Mouse (Mus musculus) lung, postnatal 14 days (tissue): Measurements from ENCODE around the gene Ube3b.

Experiments used
- DNase-seq: peaks from one replicate; pipeline ENCODE4 v3.0.0; 2021

The Ube3b gene

GRCm38 (mm10) chr5:114374409-114375213 lies 5.8 kb upstream of the Ube3b start:
- peak; percentile 42 for DNase-seq

GRCm38 (mm10) chr5:114378177-114378920 lies 2.1 kb upstream of the Ube3b start:
- no peak for DNase-seq

- DNase-seq: no peak
Observed at GRCm38 (mm10) chr5:114378936-114379335, 1.5 kb upstream of the Ube3b start.

GRCm38 (mm10) chr5:114379763-114380162 lies 644 bp upstream of the Ube3b start:
- DNase-seq: no peak

- DNase-seq: no peak
Observed at GRCm38 (mm10) chr5:114381013-114381351, 575 bp downstream of the Ube3b start.

- DNase-seq: peak; percentile 66
Observed at GRCm38 (mm10) chr5:114383184-114383904, 2.9 kb downstream of the Ube3b start.

- no peak for DNase-seq
Observed at GRCm38 (mm10) chr5:114384448-114384847, 4.0 kb downstream of the Ube3b start.

GRCm38 (mm10) chr5:114393169-114393568 lies 12.8 kb downstream of the Ube3b start:
- DNase-seq: no peak

GRCm38 (mm10) chr5:114406592-114406991 lies 26.2 kb downstream of the Ube3b start:
- DNase-seq: no peak

- no peak for DNase-seq
Observed at GRCm38 (mm10) chr5:114407269-114407668, 26.9 kb downstream of the Ube3b start.

GRCm38 (mm10) chr5:114407810-114408209 lies 27.4 kb downstream of the Ube3b start:
- peak; percentile 21 for DNase-seq

GRCm38 (mm10) chr5:114408846-114409245 lies 28.4 kb downstream of the Ube3b start:
- DNase-seq: no peak

- DNase-seq: peak; percentile 8
Observed at GRCm38 (mm10) chr5:114410429-114410828, 30.0 kb downstream of the Ube3b start.

- peak; percentile 32 for DNase-seq
Observed at GRCm38 (mm10) chr5:114412361-114412998, 32.1 kb downstream of the Ube3b start.

- peak; percentile 68 for DNase-seq
Observed at GRCm38 (mm10) chr5:114413067-114413735, 32.8 kb downstream of the Ube3b start.

GRCm38 (mm10) chr5:114415606-114416005 lies 35.2 kb downstream of the Ube3b start:
- DNase-seq: no peak

GRCm38 (mm10) chr5:114416855-114417254 lies 36.4 kb downstream of the Ube3b start:
- no peak for DNase-seq

GRCm38 (mm10) chr5:114418541-114418940 lies 38.1 kb downstream of the Ube3b start:
- DNase-seq: no peak

- no peak for DNase-seq
Observed at GRCm38 (mm10) chr5:114421561-114422298, 41.3 kb downstream of the Ube3b start.

- DNase-seq: no peak
Observed at GRCm38 (mm10) chr5:114422591-114422990, 42.2 kb downstream of the Ube3b start.

- no peak for DNase-seq
Observed at GRCm38 (mm10) chr5:114423961-114424360, 43.6 kb downstream of the Ube3b start.

- DNase-seq: no peak
Observed at GRCm38 (mm10) chr5:114426732-114427131, 46.3 kb downstream of the Ube3b start.
